Mouse (Mus musculus): ENCODE measurements around the gene Gtf3c5.

DNA sequence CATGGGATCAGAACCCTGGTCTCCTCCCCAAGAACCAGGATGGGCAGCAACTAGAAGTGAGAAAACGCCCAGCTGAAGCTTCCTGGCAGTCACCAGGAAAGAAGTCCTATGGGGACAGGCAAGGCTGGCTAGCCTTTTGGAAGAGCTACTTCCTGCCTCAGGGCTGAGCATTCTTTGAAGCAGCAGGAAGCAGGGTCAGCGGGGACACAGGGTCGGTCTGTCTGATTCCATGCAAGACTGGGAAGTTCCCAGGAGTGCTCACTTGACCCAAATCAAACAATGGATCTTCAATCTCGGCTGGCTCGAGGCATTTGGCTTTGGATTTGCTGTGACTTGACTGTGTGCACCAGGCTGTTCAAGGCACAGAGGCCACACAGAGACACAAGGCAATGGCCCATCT is 17.0 kb downstream of the Gtf3c5 start:
- TF ChIP-seq CTCF (conservative IDR thresholded peaks at IDR 0.05; ENCODE audit: low read length) (no peak), POU5F1 (IDR thresholded peaks at IDR 0.05; ENCODE audit: borderline replicate concordance, low read length) (no peak), NANOG (IDR thresholded peaks at IDR 0.05; ENCODE audit: borderline replicate concordance, low read length) (no peak)
